Mouse (Mus musculus) retina, postnatal 7 days (tissue): Measurements from ENCODE around the gene Phkb.

Source experiments
- DNase-seq: peaks from one replicate; pipeline ENCODE4 v3.0.0-alpha.2; 2012; ENCODE audit warnings: low read depth, low spot score

Gene Phkb

GRCm38 (mm10) chr8:86090666-86091065, 249.9 kb downstream of the Phkb start:
- DNase-seq: no peak
